Mouse (Mus musculus) frontal cortex, adult (tissue): ENCODE data around the gene Robo4.

Source experiments
- ATAC-seq: cut with Nextera tagmentation; 2 replicates; pipeline ENCODE4 v1.9.2; 2017; ENCODE audit warnings: mild to moderate bottlenecking, moderate library complexity, mixed read lengths; ENCODE audit not compliant: low TSS enrichment

Gene Robo4

GRCm38 (mm10) chr9:37454011-37454492, 52.4 kb downstream of the Robo4 start:
- ATAC-seq: no peak

DNA sequence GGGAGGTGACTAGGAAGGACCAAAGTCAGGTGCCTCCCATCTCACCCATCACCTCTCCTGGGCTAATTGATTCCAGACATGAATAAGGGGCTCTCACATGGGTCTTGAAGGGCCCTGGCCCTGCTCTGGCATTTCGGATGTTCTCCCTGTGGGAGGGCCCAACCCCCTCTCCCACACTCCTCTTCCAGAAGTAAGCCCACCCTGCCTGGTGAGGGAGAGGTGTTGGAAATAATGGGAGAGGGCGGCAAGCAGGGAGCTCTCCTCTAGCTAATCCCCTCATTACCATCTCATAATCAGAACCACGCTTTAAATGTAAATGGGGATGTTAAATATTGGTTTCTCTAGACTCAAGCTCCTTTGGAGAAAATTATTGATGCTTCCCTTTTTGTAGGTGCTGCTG, 53.3 kb downstream of the Robo4 start:
- no peak for ATAC-seq

GRCm38 (mm10) chr9:37455868-37456267, 54.2 kb downstream of the Robo4 start:
- no peak for ATAC-seq

- ATAC-seq: peak; percentile 72
Observed at GRCm38 (mm10) chr9:37456481-37456910, 54.8 kb downstream of the Robo4 start.

- ATAC-seq: no peak
Observed at GRCm38 (mm10) chr9:37457151-37457550, 55.5 kb downstream of the Robo4 start.

DNA sequence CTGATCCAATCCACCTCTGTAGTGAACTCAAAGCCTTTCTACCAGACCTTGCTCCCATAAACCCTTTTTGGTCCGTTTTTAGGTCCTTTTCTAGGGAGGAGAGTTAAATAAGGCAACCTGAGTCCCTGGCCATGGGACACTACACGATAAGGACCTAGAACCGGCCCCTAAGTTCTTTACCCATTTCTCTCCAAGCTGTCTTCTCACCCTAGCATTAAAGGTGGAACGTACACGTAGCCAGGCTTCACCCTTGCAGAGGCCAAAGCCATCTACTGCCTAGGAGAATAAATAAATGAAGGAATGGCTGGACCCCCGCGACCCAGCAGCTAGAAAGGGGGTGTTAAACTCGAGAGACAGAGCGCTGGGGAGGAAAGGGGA, 58.0 kb downstream of the Robo4 start:
- ATAC-seq: no peak

DNA sequence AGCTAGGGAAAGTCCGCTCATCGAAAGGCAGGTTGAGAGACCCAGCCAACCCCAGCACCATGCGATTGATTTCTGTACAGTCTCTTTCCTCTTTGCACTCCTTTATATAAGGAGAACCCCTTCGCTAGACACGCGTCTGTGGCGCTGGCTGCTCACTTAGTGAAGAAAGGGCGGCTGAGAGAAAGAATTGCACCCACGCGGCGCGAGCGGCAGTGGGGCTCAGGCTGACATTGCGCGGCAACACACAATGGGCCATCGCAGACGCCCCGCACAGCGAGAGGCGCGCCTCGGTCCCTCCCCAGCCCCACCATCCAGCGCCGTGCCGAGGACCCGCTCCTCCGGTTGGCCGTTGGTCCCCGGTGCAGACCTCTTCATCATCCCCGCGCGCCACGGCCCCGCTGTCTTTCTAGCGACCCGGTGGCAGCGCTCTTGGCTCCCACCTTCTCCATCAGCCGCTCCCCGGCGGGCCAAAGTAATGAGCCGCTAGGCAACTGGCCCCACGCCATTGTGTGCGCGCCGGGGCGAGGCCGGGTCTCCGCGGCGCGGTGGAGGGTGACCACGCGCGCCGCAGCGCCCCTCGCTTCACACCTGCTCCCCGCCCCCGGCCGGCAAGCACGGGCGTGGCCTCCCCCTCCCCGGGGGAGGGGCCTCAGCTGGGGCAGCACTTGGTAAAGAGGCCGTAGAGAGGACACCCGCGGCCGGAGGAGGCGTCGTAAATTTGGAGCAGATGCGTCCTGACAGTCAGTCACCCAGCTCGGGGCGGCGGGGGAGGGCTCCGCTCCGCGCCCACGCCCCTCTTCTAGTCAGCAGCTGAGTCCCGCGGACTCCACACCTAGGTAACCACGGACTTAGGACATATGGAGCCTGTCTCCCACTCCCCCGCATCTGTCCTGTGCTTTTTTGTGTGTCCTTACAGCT, 58.6 kb downstream of the Robo4 start:
- peak; percentile 47 for ATAC-seq

DNA sequence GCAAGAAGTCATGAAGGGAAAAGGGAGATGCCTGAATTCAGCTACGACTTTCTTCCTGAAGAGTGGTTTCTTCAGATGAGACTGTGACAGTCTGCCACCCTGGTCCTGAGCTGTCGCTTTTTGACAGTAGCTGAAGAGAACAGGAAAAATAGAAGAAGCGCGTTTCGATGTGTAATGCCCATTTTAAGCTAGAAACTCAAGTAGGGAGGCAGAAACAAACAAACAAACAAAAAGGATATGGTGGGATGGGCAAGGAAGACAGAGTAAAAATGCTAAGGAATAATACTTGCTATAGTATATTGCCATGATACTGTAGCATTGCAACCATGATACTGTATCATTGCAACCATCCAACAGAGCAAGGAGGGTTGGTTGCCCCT, 59.3 kb downstream of the Robo4 start:
- peak; percentile 20; the same call in 1 of the 2 replicates for ATAC-seq

GRCm38 (mm10) chr9:37461571-37461970, 59.9 kb downstream of the Robo4 start:
- no peak for ATAC-seq

- ATAC-seq: peak; percentile 48
Observed at GRCm38 (mm10) chr9:37462764-37463163, 61.1 kb downstream of the Robo4 start.
